Mouse (Mus musculus) stomach, embryonic 16.5 days (tissue): ENCODE measurements around the gene Gm10260. TPM values are rescaled to one million over a fixed set of nuclear protein-coding genes. Genes with fewer than 3 reads are reported as not detected.

Experiments
- ATAC-seq: fragments of 200-750 bp; cut with Nextera tagmentation; 2 replicates; pipeline ENCODE4 v1.8.0; 2017; ENCODE audit warnings: moderate number of reproducible peaks, moderate TSS enrichment; ENCODE audit not compliant: insufficient read depth, low FRiP score
- H3K27ac ChIP-seq: fragments of 300-500 bp; sonication (generic); 2 replicates; pipeline ENCODE4 v1.5.1; 2014; ENCODE audit warnings: low read length
- H3K27me3 ChIP-seq: fragments of 300-500 bp; sonication (generic); 2 replicates; pipeline ENCODE4 v1.6.1; 2014; ENCODE audit warnings: low read length, control low read depth, mixed read lengths; ENCODE audit not compliant: control insufficient read depth, insufficient read depth
- H3K36me3 ChIP-seq: fragments of 300-500 bp; sonication (generic); 2 replicates; pipeline ENCODE4 v1.6.1; 2014; ENCODE audit warnings: low read length; ENCODE audit not compliant: control insufficient read depth, insufficient read depth
- H3K4me1 ChIP-seq: fragments of 300-500 bp; sonication (generic); 2 replicates; pipeline ENCODE4 v1.6.1; 2014; ENCODE audit warnings: low read length, control low read depth, mixed read lengths; ENCODE audit not compliant: control insufficient read depth, insufficient read depth
- H3K4me2 ChIP-seq: fragments of 300-500 bp; sonication (generic); 2 replicates; pipeline ENCODE4 v1.6.1; 2014; ENCODE audit warnings: low read depth, low read length, mixed read lengths
- H3K4me3 ChIP-seq: fragments of 300-500 bp; sonication (generic); replicated peaks from 2 replicates; pipeline ENCODE4 v1.5.1; 2014; ENCODE audit warnings: mild to moderate bottlenecking, low read length
- H3K9ac ChIP-seq: fragments of 300-500 bp; sonication (generic); 2 replicates; pipeline ENCODE4 v1.6.1; 2014; ENCODE audit warnings: low read length
- H3K9me3 ChIP-seq: fragments of 300-500 bp; sonication (generic); replicated peaks from 2 replicates; pipeline ENCODE4 v1.6.1; 2016; ENCODE audit warnings: low read length, control low read depth; ENCODE audit not compliant: control insufficient read depth
- WGBS: fragments of 180-500 bp; shearing (Covaris S2); extraction: QIAGEN DNeasy Blood & Tissue Kit; methylation state at CpG from one replicate; pipeline ENCODE4 v1.1.7; 2014; 5-methylcytosine and 5-hydroxymethylcytosine counted together
- polyA plus RNA-seq: library from polyadenylated mRNA; unstranded; fragments of >200 nt; fragmentation: Nextera tagmentation; extraction: Ambion mirVana; gene quantifications from 2 replicates; pipeline ENCODE4 v1.2.1, GENCODE M21; 2015

The Gm10260 gene
- polyA plus RNA-seq, 1 experiment from 2014 or later: 10.1 TPM

- Histone ChIP-seq H3K27ac (peak overlapping the region; percentile 38), H3K9ac (no peak overlapping the region), H3K4me3 (no peak overlapping the region), H3K4me1 (peaks cover 13% of the 10 kb centered on the region), H3K27me3 (no peaks in the 10 kb centered on the region), H3K36me3 (no peaks in the 10 kb centered on the region), H3K4me2 (no peak overlapping the region), H3K9me3 (0 out of 2 replicates have a peak, but pooled peaks cover 3% of the 10 kb centered on the region)
- no peak for ATAC-seq
- whole genome bisulfite sequencing: 56% methylated on average over 3 of the region's 3 CpGs
Measured at GRCm38 (mm10) chr13:97776702-97777101, 16.3 kb upstream of the Gm10260 start.

- Histone ChIP-seq H3K9ac (no peak overlapping the region), H3K4me3 (no peak overlapping the region), H3K9me3 (0 out of 2 replicates have a peak, but pooled peaks cover 4% of the 10 kb centered on the region), H3K27me3 (no peaks in the 10 kb centered on the region), H3K36me3 (no peaks in the 10 kb centered on the region), H3K27ac (no peak overlapping the region), H3K4me1 (peaks cover 13% of the 10 kb centered on the region), H3K4me2 (no peak overlapping the region)
- ATAC-seq: no peak
- 93% methylated on average over 8 of the region's 8 CpGs for WGBS
Measured at GRCm38 (mm10) chr13:97775907-97776306, 15.5 kb upstream of the Gm10260 start.

- peaks cover 7% of the 10 kb centered on the region; the same call in 1 of the 2 replicates for H3K4me1 ChIP-seq
- H3K4me3 ChIP-seq: no peak overlapping the region
- no peak overlapping the region for H3K27ac ChIP-seq
- H3K36me3 ChIP-seq: no peaks in the 10 kb centered on the region
- WGBS: 79% methylated on average over 10 of the region's 10 CpGs
- H3K9ac ChIP-seq: no peak overlapping the region
- H3K4me2 ChIP-seq: no peak overlapping the region
- ATAC-seq: peak; percentile 46; the same call in 1 of the 2 replicates
- H3K9me3 ChIP-seq: 0 out of 2 replicates have a peak, but pooled peaks cover 4% of the 10 kb centered on the region
- no peaks in the 10 kb centered on the region for H3K27me3 ChIP-seq
Measured at GRCm38 (mm10) chr13:97774740-97775425, 14.5 kb upstream of the Gm10260 start.

DNA sequence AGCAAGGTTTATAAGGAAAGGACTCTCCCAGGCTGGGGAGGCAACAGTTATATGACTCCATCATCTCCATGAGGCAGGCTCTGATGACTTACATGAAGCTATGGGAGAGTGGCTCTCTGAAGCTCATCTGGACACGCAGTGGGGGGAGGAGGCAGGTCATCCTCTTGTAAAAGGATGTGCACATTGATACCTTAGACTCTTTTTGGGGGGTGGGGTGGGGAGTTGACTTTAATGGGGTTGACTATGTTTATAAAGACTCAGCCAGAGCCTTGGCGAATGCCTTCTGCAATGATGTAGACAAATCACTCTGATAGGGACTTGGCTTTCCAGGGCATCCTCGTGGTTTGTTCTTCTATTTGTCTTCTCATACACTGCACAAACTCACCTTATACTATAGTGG is 8.8 kb upstream of the Gm10260 start:
- 62% methylated on average over 3 of the region's 3 CpGs for WGBS
- peak overlapping the region; percentile 5; the same call in 1 of the 2 replicates for H3K27ac ChIP-seq

DNA sequence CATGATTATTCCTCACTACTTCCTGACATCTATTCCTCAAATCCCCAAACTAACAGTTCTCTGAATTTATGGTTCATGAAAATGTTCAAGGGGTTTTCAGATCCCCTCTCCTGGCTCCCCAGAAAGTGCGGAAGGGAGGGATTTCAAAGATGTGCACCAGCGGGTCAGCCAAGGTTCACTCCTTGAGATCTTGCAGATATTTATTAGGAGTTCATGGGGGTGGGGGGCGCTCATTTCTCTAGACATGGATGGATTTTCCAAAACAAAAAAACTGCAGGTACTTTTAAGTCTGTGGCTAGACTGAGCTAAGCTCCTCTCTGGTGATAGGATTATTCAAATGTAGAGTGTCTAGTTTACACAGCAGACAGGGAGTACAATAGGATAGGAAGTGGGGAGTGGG is 8.4 kb upstream of the Gm10260 start:
- Histone ChIP-seq H3K9me3 (0 out of 2 replicates have a peak, but pooled peaks cover 4% of the 10 kb centered on the region), H3K36me3 (no peaks in the 10 kb centered on the region), H3K27me3 (no peaks in the 10 kb centered on the region), H3K27ac (peak overlapping the region; percentile 5; the same call in 1 of the 2 replicates), H3K9ac (no peak overlapping the region), H3K4me1 (peaks cover 7% of the 10 kb centered on the region; the same call in 1 of the 2 replicates), H3K4me3 (no peak overlapping the region), H3K4me2 (no peak overlapping the region)
- WGBS: 59% methylated on average over 3 of the region's 3 CpGs
- ATAC-seq: no peak

More for the DNA sequence above, 8.8 kb upstream of the Gm10260 start:
- Histone ChIP-seq H3K9me3 (0 out of 2 replicates have a peak, but pooled peaks cover 4% of the 10 kb centered on the region), H3K4me2 (no peak overlapping the region), H3K36me3 (no peaks in the 10 kb centered on the region), H3K27me3 (no peaks in the 10 kb centered on the region), H3K4me1 (peaks cover 7% of the 10 kb centered on the region; the same call in 1 of the 2 replicates), H3K9ac (no peak overlapping the region), H3K4me3 (no peak overlapping the region)
- ATAC-seq: no peak

GRCm38 (mm10) chr13:97768046-97768682 is 7.7 kb upstream of the Gm10260 start:
- Histone ChIP-seq H3K9ac (no peak overlapping the region), H3K27me3 (no peaks in the 10 kb centered on the region), H3K4me1 (peaks cover 11% of the 10 kb centered on the region; the same call in 1 of the 2 replicates), H3K27ac (peak overlapping the region; percentile 5; the same call in 1 of the 2 replicates), H3K36me3 (no peaks in the 10 kb centered on the region), H3K9me3 (0 out of 2 replicates have a peak, but pooled peaks cover 4% of the 10 kb centered on the region), H3K4me2 (no peak overlapping the region), H3K4me3 (no peak overlapping the region)
- WGBS: 59% methylated on average over 7 of the region's 7 CpGs
- ATAC-seq: no peak

DNA sequence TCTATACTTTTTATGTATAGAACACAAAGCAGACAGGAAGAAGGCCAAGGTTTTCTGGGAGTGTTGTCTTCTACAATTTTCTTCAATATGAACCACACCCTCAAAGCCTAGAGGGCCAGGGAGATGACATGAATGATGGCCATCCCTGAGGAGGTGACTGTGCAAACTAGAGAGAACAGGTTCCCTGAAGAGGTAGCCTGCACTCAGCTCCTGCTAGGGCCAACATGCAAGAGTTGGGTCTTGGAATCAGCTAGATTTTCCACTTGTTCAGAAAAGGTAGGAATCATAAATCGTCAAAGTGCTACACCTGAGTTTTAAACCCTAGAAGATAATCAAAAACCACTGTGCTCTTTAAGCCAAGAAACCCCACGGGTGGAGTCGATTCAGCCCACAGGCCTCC is 6.2 kb upstream of the Gm10260 start:
- H3K4me2 ChIP-seq: no peak overlapping the region
- 86% methylated on average over 3 of the region's 3 CpGs for WGBS
- no peak for ATAC-seq

GRCm38 (mm10) chr13:97765913-97766312 is 5.5 kb upstream of the Gm10260 start:
- Histone ChIP-seq H3K4me2 (no peak overlapping the region), H3K36me3 (no peaks in the 10 kb centered on the region), H3K9ac (no peak overlapping the region), H3K9me3 (no peaks in the 10 kb centered on the region), H3K4me3 (no peak overlapping the region), H3K4me1 (peaks cover 11% of the 10 kb centered on the region; the same call in 1 of the 2 replicates), H3K27me3 (no peaks in the 10 kb centered on the region), H3K27ac (no peak overlapping the region)
- WGBS: 82% methylated on average over 2 of the region's 2 CpGs
- ATAC-seq: no peak

More for the DNA sequence above, 6.2 kb upstream of the Gm10260 start:
- Histone ChIP-seq H3K9ac (no peak overlapping the region), H3K4me3 (no peak overlapping the region), H3K27me3 (no peaks in the 10 kb centered on the region), H3K27ac (no peak overlapping the region), H3K9me3 (no peaks in the 10 kb centered on the region), H3K4me1 (peaks cover 11% of the 10 kb centered on the region; the same call in 1 of the 2 replicates), H3K36me3 (no peaks in the 10 kb centered on the region)

- ATAC-seq: no peak
- no peaks in the 10 kb centered on the region for H3K27me3 ChIP-seq
- H3K4me1 ChIP-seq: peaks cover 7% of the 10 kb centered on the region; the same call in 1 of the 2 replicates
- WGBS: 65% methylated on average over 7 of the region's 7 CpGs
- no peaks in the 10 kb centered on the region for H3K9me3 ChIP-seq
- no peak overlapping the region for H3K4me2 ChIP-seq
- no peak overlapping the region for H3K9ac ChIP-seq
- H3K4me3 ChIP-seq: no peak overlapping the region
- no peaks in the 10 kb centered on the region for H3K36me3 ChIP-seq
- no peak overlapping the region for H3K27ac ChIP-seq
Measured at GRCm38 (mm10) chr13:97764067-97764466, 3.6 kb upstream of the Gm10260 start.
